Mouse (Mus musculus) cerebellum, postnatal 25 days (tissue): ENCODE data around the gene Eea1.

Experiments
- DNase-seq, 2 experiments: peaks; one replicate each; pipeline ENCODE4 v3.0.0; 2021; ENCODE audit warnings: mixed read lengths in 2 of 2

Gene Eea1

DNA sequence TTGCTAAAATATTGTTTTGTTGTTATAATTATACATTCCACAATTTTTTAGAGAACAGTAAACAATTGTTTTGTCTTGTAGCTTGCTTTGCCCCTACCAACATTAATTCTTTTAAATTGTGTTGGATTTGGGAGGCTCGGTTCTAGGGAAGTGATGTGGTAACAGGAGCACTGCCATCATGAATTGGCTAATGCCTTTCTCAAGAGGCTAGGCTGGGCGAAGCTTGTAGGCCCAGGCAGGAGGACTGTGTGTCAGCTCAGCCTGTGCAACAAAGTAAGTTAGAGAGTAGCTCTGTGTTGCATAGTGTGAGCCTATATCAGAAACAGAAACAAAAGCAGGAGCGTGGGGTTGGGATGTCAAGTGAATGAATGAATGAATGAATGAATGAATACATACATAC, 9.0 kb downstream of the Eea1 start:
- no peak for DNase-seq

DNA sequence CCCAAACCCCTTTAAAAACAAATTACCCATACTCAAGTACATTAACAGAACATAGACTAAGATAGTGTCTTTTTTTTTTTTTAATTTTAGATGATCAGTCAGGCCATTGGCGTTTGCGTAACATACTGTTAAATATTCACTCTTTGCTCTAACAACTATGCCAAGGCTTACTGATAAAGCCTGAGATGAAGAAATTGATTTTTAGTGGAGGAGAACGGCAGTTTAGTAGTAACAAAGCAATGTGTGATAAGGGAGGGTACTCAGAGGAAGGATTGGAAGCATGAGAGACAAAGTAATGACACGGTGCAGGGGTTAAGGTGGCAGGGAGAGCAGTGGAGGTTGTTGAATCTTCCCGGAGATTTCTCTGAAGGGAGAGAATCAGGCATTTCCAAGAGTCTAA, 9.7 kb downstream of the Eea1 start:
- DNase-seq, result no peak

DNA sequence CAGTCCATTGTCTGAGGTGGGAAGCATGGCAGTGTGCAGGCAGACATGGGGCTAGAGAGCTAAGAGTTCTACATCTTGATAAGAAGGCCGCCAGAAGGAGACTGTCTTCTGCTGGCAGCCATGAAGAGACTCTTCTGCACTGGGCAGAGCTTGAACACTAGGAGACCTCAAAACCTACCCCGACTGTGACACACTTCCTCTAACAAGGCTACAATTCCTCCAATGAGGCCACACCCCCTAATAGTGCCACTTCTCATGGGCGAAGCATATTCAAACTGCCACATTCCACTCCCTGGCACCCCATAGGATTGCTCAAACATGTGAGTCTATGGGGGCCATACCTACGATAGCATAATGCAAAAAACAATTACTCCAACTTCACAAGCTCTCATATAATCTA, 10.3 kb downstream of the Eea1 start:
- no peak for DNase-seq

DNA sequence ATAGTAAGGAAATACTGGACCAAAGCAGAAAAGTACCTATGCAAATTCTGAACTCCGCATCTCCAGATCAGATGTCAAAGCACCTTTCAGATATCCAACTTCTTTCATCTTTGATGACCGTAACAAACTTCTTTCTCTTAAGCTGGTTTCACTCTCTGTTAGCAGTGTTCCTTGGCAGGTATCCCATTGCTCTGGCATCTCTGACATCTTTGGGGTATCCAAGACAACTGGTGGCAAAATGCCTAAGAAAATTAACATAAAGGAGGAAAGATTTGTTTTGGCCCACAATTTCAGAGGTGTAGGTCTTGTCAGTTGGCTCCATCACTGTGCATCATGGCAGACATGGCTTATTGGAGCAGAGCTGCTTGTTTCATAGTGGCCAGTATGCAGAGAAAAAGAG, 10.9 kb downstream of the Eea1 start:
- no peak for DNase-seq

DNA sequence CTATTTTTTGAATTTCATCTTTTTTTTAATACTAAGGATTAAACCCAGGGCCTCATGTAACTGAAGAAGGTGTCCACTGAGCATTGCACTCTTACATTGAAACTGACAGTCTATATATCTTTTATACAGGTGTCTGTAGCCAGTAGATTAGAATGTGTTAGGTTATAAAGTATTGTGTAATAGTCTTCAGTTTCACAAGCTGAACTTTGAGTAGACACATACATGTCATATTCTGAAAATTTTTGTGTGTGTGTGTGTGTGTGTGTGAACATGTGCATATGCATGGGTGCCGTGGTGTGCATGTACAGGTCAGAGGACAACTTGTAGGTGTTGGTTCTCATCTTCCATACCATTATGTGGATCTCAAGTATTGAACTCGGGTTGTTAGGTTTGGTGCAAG, 16.2 kb downstream of the Eea1 start:
- no peak for DNase-seq

DNA sequence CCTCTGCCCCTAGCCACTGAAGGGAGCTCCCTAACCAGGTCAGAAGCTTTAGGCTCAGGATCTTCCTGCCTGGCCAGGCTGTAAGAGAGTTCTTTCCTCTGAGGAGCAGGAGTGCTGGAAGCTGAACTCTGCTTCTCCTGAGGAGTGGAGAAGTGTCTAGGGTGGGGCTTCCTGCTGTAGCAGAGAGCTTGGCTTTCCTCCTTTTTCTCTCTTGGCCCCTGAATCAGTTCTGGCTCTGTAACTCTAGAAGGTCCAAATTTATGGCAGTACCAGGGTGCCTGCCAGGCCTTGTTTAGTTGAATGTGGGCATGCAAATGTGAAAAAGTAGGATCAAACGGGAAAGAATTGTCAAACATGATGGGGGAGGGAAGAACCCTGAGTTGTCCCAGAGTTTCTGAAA, 17.1 kb downstream of the Eea1 start:
- no peak for DNase-seq

DNA sequence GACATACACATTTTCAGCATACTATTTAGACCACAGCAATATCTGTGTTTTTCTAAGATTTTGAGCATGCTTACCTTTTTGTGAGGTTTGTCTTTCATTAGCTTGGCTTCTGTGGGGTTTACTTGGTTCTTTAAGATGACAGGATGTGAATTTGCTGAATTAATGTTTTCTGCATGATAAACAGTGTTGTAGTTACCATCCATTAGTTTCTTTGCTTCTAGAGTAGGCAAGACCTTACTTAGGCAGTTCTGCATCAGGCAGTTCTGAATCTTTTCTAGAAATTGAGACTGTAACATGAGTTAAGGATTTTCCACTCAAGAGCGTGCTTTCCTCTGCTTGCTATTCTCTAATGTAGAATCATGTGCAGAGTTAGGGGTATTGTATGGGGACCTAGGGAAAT, 24.2 kb downstream of the Eea1 start:
- DNase-seq, result no peak

DNA sequence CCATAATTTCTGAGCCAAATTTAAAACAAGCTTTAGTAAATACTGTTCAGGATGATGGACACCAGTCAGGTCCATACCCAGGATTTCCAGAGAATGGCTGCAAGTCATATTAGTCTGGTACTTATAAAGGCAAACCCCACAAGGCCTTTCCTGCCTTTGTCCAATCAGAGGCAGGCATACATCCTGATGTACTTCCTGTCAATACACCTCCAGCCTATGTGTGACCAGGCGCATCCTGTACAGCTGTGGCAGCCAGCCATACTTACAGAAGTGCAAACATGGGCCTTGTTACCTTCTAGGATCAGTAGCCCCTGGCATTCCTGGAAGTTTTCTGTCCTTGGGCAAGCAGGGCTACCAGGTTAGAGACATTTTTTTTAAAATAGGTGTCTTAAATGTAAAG, 29.2 kb downstream of the Eea1 start:
- DNase-seq, result no peak

DNA sequence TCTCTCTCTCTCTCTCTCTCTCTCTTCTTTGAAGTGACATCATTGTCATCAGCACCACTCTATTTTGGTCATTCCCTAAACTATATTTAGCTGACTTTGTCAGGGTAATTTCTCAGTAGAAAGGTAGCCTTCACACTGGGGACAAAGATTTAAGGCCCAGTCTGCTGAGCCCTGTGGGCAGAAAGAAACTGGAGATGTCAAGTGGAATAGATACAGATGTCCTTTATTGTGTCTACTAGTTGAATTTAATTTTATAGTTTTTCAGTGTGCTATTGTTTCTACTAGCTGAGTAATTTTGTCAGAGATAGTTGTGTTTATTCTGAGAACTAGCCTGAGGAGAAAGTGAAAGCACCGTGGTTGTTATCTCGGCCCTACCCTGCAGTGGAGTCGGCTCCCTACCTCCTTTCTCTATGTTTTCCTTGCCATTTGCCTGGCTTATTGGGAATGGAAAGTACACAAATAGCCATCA, 30.3 kb downstream of the Eea1 start:
- no peak for DNase-seq

DNA sequence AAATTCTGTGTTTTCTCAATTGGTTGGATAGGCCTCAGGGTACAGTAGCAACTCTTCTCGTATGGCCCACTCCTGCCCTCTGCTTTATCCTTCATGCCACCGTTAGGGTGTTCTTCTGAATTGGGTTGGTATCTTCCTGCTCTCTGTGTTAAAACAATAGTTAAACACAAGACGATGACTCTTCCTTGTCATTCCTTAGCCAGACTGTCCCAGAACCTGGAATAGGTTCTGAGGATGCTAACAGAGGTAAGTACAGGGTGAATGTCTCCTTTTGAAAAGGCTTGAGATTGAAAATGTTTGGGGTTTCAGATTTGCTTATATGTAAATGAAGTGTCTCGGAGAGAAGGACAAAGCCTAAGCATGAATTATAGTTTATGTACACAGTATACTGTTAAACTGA, 30.9 kb downstream of the Eea1 start:
- no peak for DNase-seq

DNA sequence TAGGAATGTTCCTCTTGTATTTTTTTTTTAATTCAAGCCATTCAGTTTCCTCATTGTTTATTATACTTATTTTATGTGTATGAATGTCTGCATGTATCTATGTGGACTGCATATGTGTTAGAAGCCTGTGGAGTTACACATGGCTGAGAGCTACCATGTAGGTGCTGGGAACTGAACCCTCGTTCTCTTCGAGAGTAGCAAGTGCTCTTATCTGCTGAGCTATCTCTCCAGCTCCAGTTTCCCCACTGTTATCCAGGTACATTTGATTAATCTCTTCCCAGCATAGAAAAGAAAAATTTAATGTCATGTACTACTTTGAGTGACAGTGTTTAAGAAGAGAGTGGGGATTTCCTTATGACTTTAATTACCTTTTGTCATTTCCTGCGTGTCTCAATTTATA, 31.5 kb downstream of the Eea1 start:
- DNase-seq, result no peak

DNA sequence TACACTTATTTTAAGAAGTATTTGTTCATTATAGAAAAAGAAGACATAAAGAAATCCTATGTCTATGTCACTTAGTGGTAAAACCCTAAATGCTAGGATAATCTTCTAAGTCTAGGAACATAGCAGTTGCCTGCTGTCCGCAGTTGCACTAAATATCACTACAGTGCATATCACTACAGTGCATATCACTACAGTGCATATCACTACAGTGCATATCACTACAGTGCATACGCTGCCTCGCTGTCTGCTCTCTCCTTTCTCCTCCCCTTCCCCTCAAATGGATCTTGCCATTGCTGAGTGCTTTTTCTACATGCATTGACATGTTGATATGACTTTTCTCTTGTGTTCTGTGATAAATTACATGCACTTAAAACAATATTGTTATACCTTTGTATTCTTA, 34.0 kb downstream of the Eea1 start:
- DNase-seq, result no peak

DNA sequence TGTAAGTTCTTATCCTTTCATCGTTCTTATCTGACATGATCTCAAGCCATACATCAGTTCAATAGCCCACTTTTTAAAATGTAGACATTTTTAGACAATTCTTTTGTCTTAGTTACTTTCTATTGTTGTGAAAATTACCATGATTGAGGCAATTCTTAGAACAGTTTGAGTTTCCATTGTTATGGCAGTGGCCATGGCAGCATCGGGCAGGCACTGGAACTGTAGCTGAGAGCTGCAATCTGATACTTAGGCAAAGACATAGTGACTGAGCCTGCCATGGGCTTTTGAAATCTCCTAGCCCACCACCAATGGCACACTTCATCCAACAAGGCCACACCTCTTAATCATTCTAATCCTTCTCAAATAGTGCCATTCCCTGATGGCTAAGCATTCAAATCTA, 36.3 kb downstream of the Eea1 start:
- DNase-seq, result no peak

DNA sequence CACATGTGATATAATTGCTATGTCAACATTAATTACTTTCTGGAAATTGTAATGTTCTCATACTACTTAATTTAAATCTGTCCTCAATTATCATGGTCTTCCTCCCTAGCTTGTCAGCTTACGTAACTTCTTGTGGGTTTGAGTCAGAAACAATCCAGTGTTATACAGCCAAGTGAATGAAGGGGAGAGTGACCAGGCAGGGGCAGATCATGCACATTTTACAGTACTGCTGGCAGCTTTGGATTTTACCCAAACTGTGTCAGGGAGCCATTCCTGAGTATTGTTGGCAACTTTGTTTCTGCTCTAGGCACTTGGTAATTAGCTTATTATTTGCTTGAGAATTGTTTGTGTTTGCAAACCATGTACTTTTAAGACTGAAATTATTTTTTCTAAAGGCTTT, 49.3 kb downstream of the Eea1 start:
- DNase-seq, result no peak

DNA sequence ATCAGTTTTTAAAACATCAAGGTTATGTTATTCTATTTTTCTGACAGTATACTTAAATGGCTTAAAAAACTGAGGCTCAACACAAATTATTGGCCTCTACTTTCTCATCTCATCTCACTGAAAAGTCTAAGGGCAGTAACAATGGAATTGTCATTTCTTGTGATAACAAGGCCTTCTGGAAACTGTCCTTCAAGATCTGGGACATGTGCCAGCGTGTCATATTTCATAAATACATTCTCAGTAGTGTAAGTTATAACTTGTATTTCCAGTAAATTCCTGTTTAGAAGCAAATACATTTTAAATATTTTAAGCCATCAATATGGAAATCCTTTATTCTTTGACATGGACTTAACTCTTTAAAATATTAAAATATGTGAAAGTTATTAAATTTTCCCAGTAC, 50.7 kb downstream of the Eea1 start:
- DNase-seq, result no peak

DNA sequence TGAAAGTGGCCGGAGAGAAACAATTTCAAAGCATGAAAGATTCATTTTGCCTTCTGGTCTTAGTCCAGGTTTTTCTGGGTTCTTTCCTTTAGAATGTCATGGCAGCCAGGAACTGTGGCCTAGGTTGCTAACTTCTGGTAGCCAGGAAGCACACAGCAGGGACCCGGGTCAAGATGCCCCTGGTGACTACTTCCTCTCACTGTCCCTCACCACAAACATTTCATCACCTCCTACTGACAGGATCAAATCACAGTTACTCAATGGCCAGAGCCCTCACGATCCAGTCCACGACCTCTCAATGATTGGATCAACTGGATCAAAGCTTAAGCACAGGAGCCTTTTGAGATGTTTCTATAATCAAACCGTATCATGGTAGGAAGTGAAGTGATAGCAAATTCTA, 60.5 kb downstream of the Eea1 start:
- DNase-seq, result no peak

DNA sequence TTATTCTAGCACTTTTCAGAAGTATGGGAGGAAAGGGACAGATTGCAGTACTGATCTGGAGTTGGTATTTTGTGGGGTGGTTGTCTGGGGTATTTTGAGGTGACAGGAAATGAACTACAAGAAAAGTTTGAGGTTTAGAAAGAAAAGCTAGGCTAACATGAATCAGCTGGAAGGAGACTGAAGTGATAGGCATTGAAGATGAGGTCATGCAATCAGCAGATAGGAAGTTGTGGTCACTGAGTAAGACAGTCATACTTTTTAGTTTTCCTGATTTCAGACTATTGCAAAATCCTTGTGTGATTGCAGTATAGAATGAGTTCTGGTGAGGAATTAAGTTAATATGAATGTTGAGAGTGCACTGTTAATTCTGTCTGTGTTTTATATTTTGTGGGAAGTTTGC, 75.3 kb downstream of the Eea1 start:
- DNase-seq, result no peak

DNA sequence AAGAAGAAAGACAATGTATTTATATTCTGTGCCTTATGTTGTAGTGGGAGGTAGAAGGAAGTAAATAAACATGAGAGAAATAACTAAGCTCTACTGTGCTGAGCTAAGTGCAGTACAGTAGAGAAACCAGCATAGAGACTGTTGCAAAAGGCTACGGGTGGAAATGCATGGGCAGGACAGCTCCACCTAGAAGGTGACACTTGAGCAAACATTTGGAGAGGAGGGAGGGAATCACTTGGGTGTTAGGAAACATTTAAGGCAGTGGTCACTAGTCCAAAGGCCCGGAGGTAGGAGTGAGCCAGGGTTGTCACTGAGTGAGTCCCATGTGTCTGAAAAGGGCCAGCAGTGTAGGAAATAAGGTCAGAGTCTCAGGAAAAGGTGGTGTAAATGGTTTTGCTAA, 77.0 kb downstream of the Eea1 start:
- DNase-seq, result no peak

DNA sequence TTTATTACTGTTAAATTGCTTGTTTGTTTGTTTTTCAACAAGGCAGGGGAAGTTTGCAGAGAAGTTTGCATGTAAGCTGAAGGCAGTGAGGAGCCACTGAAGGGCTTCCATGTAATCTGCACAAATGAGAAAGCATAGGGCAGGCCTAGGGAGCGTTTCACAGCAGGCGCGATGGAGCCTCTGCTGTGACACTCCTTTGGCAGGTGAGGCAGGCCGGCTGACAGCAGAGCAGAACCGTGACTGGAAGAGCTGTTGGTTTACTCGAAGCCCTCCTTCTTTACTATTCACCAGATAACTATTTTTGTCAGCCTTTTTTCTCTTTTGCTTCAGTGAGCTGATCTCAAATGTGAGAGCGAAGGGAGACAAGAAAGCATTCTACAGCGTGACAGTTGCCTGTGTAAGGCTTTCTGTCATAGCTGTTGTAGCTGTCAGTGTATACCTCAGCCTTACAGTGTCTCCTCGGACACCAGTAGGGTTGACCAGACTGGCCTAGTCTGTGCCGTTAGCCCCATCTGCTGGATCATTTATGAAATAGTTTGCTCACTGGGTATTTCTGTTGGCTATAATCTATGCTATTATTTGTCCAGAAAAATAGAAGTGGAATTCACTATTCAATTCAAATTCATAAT, 93.0 kb downstream of the Eea1 start:
- peak; percentile 53 to 66 for DNase-seq

DNA sequence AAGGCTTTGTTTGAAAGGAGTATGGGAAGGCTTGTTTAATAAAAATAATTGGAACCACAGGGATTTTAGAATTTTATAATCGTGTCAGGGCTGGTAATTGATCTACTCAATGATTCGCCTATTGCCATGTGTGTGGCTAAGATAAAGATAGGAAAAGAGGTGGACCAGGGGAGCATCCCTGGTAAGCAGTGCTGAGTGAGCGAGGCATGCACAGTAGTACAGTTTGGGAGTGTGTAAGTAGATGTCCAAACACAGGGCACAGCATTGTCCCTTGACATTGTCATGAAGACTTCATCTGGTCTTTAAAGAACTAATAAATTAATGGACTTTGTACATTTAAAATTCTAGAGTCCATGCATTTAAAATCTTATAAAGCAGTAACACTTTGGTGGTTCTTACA, 93.7 kb downstream of the Eea1 start:
- DNase-seq, result no peak

DNA sequence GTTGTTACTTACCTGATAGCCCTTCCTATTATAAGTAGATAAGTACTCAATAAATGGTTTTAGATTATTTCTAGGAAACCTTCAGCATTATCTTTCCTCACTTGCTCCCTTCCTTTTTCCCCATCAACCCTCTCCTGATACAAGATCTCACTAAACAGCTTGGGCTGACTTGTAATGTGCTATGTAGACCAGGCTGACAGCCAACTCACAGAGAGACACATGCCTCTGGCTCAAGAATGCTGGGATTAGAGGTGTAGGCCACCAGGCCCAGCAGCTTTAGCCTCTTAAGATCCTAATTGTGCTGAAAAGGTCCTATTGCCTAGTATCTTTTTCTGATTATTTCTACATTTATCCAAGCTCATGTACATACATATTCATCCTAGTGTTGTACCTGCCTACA, 95.5 kb downstream of the Eea1 start:
- peak; percentile 18 to 56 for DNase-seq

DNA sequence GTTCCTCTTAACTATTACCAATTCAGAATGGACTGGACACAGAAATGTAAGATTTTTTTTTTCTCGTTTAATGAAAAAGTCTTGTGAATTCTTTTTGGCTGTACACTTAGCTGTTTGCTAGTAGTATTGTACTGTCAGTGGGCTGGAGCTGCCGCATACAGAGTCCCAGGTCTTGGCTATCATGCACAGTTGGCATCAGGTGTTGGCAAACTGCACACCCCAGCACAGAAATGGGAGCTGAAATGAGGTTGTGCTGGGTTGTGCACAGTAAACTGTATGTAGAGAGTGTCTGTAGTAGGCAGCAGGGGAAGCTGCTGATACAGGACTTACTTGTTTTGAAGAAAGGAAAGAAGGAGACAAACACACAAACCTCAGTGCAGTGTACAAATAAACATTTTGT, 103.8 kb downstream of the Eea1 start:
- peak; percentile 57 to 61 for DNase-seq

DNA sequence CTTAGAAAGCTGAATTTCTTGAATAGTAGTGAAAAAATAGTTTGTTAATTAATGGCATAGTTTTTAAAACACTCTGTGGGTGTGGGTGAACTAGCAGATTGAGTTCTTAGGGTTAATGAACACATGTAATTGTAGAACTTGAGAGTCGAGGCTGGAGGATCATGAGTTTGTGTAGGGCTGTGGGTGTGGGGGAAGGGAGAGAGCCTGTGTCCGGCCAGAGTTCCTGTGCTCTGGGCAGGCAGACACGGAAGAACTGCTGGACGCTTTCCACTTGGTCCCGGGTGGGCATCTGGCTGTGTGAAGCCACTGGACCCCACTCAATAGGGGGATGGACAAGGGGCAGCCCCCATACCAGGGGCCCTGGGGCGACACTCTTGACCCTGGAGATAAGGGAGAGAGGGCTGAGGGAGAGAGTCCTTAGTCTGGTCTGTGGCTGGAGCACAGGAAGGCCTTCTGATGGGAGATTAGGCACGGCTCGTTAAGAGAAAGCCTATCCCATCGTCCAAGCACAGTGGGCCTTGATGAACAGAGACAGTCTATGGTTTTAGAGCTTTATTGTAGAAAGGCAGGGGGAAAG, 107.6 kb downstream of the Eea1 start:
- DNase-seq, result no peak

DNA sequence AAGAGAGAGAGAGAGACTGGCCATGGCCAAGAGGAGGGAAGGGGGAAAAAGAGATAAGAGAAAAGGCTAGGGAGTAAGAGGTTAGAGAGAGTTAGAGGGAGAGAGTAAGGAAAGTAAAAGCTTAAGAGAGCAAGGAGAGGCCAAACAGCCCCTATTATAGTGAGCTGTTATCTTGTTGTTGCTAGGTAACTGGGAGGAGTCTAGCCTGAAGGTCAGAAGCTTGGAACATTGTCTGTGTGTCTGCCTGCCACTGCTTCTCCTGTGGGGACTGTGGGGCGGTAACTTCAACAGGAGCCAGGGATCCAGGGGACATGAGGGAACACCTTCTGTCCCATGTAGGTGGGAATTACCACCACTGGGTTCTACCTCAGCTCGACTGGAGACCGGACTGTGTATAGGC, 108.1 kb downstream of the Eea1 start:
- no peak for DNase-seq

DNA sequence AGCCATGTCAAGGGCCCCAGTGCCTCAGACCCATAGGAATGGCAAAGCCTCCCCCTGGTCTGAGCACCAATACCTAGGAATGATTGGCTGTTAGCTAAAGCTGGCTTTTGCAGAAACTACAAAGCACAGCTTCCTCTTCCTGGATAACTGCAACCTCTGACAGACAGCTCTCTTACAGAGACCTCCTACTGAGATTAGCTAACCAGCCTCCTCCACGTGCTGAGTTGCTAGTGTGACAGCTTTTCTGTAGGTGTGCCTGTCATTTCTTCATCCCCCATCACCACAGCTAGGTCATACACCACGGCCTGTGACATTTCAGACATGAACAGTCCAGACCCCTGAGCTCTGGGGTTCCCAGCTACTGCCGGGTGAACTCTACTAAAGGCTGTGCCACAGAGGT, 126.9 kb downstream of the Eea1 start:
- DNase-seq, result no peak
